Mouse (Mus musculus) heart, embryonic 10.5 days (tissue): ENCODE results near the gene Unc50. TPM values are rescaled to one million over a fixed set of nuclear protein-coding genes. Genes with fewer than 3 reads are reported as not detected.

ENCODE experiments used
- DNase-seq: peaks from one replicate; pipeline ENCODE4 v3.0.0-alpha.2; 2017; ENCODE audit warnings: low spot score
- H3K27ac ChIP-seq: fragments of 300-500 bp; sonication (generic); 2 replicates; pipeline ENCODE4 v1.5.1; 2016; ENCODE audit warnings: mild to moderate bottlenecking
- H3K27me3 ChIP-seq: fragments of 300-500 bp; sonication (generic); 2 replicates; pipeline ENCODE4 v1.6.1; 2016; ENCODE audit warnings: mild to moderate bottlenecking; ENCODE audit not compliant: poor library complexity, insufficient read depth, severe bottlenecking
- H3K36me3 ChIP-seq: fragments of 300-500 bp; sonication (generic); 2 replicates; pipeline ENCODE4 v1.6.1; 2016; ENCODE audit warnings: mild to moderate bottlenecking, moderate library complexity
- H3K4me1 ChIP-seq: fragments of 300-500 bp; sonication (generic); 2 replicates; pipeline ENCODE4 v1.6.1; 2016; ENCODE audit warnings: mild to moderate bottlenecking
- H3K4me3 ChIP-seq: fragments of 300-500 bp; sonication (generic); 2 replicates; pipeline ENCODE4 v1.5.1; 2016; ENCODE audit warnings: mild to moderate bottlenecking, moderate library complexity
- H3K9me3 ChIP-seq: fragments of 300-500 bp; sonication (generic); 2 replicates; pipeline ENCODE4 v1.6.1; 2016; ENCODE audit warnings: mild to moderate bottlenecking, moderate library complexity
- WGBS: fragments of 180-500 bp; shearing (Covaris S2); methylation state at CpG from one replicate; pipeline ENCODE4 v1.1.7; 2016; 5-methylcytosine and 5-hydroxymethylcytosine counted together
- polyA plus RNA-seq: library from polyadenylated mRNA; unstranded; fragments of >200 nt; fragmentation: Nextera tagmentation; extraction: Ambion mirVana; gene quantifications from 2 replicates; pipeline ENCODE4 v1.2.1, GENCODE M21; 2016

The Unc50 gene
- polyA plus RNA-seq = 86.2 and 97.7 TPM in 2 replicates

DNA sequence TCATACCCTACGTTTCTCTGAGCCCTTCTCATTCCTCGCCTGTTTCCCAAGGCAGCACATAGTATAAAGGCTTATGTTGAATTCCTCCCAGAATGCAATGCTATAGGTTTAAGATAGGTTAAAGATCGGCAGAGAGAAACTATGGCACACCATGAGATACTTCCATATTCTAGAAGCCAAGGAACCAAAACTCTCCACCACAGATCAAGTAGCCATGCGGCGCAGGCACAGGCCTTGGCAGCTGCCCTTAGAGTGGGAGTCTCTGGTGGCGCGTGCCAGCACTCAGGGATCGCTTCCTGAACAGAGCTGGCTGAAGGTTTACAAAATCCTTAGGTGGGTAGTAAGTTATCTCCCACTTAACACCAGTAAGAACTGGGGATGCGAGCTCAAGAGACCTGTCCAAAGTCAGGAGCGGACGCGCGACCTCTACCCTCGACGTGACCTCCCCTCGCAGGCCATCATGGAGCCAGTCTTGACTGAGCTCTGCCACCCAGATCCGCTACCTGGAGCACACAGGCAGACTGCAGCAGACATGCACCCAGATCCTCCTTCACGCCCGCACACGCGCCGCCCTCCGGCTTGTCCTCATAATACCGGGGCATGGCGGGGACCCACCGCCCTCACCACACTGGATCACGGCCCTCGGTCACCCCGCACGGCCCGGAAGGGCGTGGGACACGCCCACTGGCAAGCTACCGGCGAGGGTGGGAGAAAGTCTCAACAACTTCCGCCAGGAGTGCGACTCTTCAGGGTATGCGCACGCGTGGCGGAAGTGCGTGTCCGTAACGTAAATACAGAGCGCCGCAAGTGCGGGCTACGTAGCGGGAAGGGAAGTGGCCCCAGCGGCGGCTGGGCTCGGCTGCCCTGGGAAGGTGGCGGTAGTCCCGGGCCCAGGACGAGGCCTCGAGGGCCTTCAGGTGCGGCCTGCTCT is at the start of gene Unc50, which contains the start of gene Coa5:
Gene Unc50, plus strand, starts transcription at position 774 of the 931 bp plus-strand sequence.
Gene Coa5, minus strand, starts transcription at position 738 of the 931 bp plus-strand sequence.
- peaks cover 15% of the 10 kb centered on the region for H3K4me1 ChIP-seq
- WGBS = 3% methylated on average over 57 of the region's 57 CpGs
- no peaks in the 10 kb centered on the region for H3K27me3 ChIP-seq
- peaks cover 59% of the 10 kb centered on the region for H3K36me3 ChIP-seq
- H3K9me3 ChIP-seq = no peaks in the 10 kb centered on the region
- peak within 1 kb of the TSS; percentile 94 for H3K27ac ChIP-seq
- H3K4me3 ChIP-seq = peak within 1 kb of the TSS; percentile 95
- DNase-seq = peak; percentile 98

- 92% methylated on average over 5 of the region's 5 CpGs for WGBS
- no peaks in the 10 kb centered on the region for H3K9me3 ChIP-seq
- no peak for DNase-seq
- H3K4me1 ChIP-seq = peaks cover 33% of the 10 kb centered on the region
- H3K36me3 ChIP-seq = peaks cover 11% of the 10 kb centered on the region
- no peaks in the 10 kb centered on the region for H3K27me3 ChIP-seq
- H3K4me3 ChIP-seq = no peak overlapping the region
- H3K27ac ChIP-seq = no peak overlapping the region
Measured at GRCm38 (mm10) chr1:37380913-37381312, 49.0 kb upstream of the Unc50 start.

DNA sequence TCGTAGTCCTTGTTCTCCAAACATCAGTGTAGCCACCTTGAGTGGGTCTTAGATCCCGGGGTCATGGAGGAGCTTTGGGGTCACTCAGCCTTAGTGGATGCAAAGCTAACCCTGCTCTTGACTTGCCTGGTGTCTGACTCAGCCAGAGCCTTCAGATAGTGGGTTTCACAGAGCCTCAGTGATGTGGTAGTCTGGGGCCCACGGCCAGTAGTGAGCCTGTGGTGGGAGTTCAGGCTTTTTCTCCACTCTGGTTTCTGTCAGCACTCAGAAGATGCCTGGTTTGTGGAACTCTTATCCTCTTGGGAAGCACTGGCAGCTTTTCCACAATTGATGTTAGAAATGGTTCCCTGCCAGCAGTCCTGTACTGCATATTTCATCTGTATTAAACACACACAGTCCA is 45.6 kb upstream of the Unc50 start:
- whole genome bisulfite sequencing = 63% methylated on average over 3 of the region's 3 CpGs
- H3K4me3 ChIP-seq = no peak overlapping the region
- H3K4me1 ChIP-seq = peaks cover 44% of the 10 kb centered on the region
- H3K36me3 ChIP-seq = peaks cover 11% of the 10 kb centered on the region
- H3K9me3 ChIP-seq = no peaks in the 10 kb centered on the region
- H3K27ac ChIP-seq = 0 out of 2 replicates have a peak overlapping the region, but pooled peaks have one; percentile 22
- DNase-seq = no peak
- no peaks in the 10 kb centered on the region for H3K27me3 ChIP-seq

- peaks cover 8% of the 10 kb centered on the region; the same call in 1 of the 2 replicates for H3K36me3 ChIP-seq
- H3K4me1 ChIP-seq = peaks cover 47% of the 10 kb centered on the region
- H3K9me3 ChIP-seq = no peaks in the 10 kb centered on the region
- H3K27ac ChIP-seq = peak overlapping the region; percentile 84
- no peak overlapping the region for H3K4me3 ChIP-seq
- 37% methylated on average over 7 of the region's 7 CpGs for WGBS
- no peaks in the 10 kb centered on the region for H3K27me3 ChIP-seq
- no peak for DNase-seq
Measured at GRCm38 (mm10) chr1:37386448-37386971, 43.4 kb upstream of the Unc50 start.

DNA sequence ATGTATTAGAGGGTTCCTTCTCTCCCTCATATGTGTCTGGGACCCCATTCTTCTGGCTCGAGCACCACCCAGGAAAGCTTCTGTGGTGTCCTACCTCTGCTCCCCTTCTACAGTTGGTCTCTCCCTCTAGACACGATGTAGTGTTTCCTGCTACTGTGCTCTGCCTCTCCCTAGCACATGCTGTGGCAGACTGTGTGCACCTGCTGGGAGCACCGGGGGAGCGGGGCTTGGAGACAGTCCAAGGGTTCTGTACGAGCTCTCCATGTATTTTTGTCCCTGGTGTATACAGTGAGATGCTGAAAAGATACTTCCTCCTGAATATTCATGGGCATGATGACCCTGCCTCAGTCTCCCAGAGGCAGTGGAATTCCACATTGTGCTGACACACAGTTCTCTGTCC is 36.8 kb upstream of the Unc50 start:
- 77% methylated on average over 5 of the region's 5 CpGs for WGBS
- H3K9me3 ChIP-seq = no peaks in the 10 kb centered on the region
- H3K27ac ChIP-seq = no peak overlapping the region
- H3K4me1 ChIP-seq = peaks cover 22% of the 10 kb centered on the region
- peaks cover 21% of the 10 kb centered on the region; the same call in 1 of the 2 replicates for H3K36me3 ChIP-seq
- H3K4me3 ChIP-seq = no peak overlapping the region
- H3K27me3 ChIP-seq = no peaks in the 10 kb centered on the region
- DNase-seq = no peak

GRCm38 (mm10) chr1:37396481-37396880 is 33.5 kb upstream of the Unc50 start:
- H3K27ac ChIP-seq = no peak overlapping the region
- no peaks in the 10 kb centered on the region for H3K27me3 ChIP-seq
- 55% methylated on average over 1 of the region's 1 CpGs for whole genome bisulfite sequencing
- no peak for DNase-seq
- H3K36me3 ChIP-seq = peaks cover 13% of the 10 kb centered on the region; the same call in 1 of the 2 replicates
- H3K4me3 ChIP-seq = no peak overlapping the region
- no peaks in the 10 kb centered on the region for H3K9me3 ChIP-seq
- peaks cover 35% of the 10 kb centered on the region for H3K4me1 ChIP-seq

- no peak for DNase-seq
- Histone ChIP-seq H3K36me3 (peaks cover 4% of the 10 kb centered on the region; the same call in 1 of the 2 replicates), H3K27ac (peak overlapping the region; percentile 71), H3K4me1 (peaks cover 35% of the 10 kb centered on the region), H3K27me3 (no peaks in the 10 kb centered on the region), H3K9me3 (no peaks in the 10 kb centered on the region), H3K4me3 (no peak overlapping the region)
- 41% methylated on average over 3 of the region's 3 CpGs for WGBS
Measured at GRCm38 (mm10) chr1:37398961-37399360, 31.0 kb upstream of the Unc50 start.

DNA sequence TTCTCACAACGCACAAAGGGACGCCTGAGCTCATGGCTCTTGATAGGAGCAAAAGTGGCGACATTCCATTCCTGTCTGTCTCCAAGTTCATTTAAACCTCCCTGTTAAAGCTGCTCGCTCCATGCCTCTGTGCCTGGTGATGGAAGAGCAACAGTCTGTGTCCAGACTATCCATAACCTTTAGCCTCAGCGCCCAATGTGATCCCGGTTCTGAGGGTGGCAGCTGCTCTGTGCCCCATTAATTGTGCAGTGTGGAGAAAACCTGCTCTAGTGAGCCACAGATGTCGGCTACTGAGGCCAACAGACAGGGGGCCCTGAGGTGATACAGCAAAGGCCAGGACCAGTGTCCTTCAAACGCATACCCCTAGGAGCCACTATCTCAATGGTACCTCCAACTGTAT is 30.2 kb upstream of the Unc50 start:
- Histone ChIP-seq H3K36me3 (peaks cover 2% of the 10 kb centered on the region; the same call in 1 of the 2 replicates), H3K9me3 (no peaks in the 10 kb centered on the region), H3K4me3 (0 out of 2 replicates have a peak overlapping the region, but pooled peaks have one; percentile 15), H3K4me1 (peaks cover 35% of the 10 kb centered on the region), H3K27me3 (no peaks in the 10 kb centered on the region), H3K27ac (peak overlapping the region; percentile 71; the same call in 1 of the 2 replicates)
- no peak for DNase-seq
- 44% methylated on average over 8 of the region's 8 CpGs for WGBS

GRCm38 (mm10) chr1:37401687-37402086 is 28.3 kb upstream of the Unc50 start:
- H3K4me1 ChIP-seq = peaks cover 32% of the 10 kb centered on the region
- no peaks in the 10 kb centered on the region for H3K27me3 ChIP-seq
- DNase-seq = no peak
- no peaks in the 10 kb centered on the region for H3K9me3 ChIP-seq
- H3K36me3 ChIP-seq = 0 out of 2 replicates have a peak, but pooled peaks cover 2% of the 10 kb centered on the region
- H3K4me3 ChIP-seq = no peak overlapping the region
- H3K27ac ChIP-seq = no peak overlapping the region
- 50% methylated on average over 4 of the region's 4 CpGs for WGBS

- WGBS = 84% methylated on average over 2 of the region's 2 CpGs
- Histone ChIP-seq H3K9me3 (no peaks in the 10 kb centered on the region), H3K4me3 (no peak overlapping the region), H3K27me3 (no peaks in the 10 kb centered on the region), H3K27ac (no peak overlapping the region), H3K36me3 (0 out of 2 replicates have a peak, but pooled peaks cover 2% of the 10 kb centered on the region), H3K4me1 (no peaks in the 10 kb centered on the region; the same call in 1 of the 2 replicates)
- DNase-seq = no peak
Measured at GRCm38 (mm10) chr1:37405137-37405536, 24.8 kb upstream of the Unc50 start.

DNA sequence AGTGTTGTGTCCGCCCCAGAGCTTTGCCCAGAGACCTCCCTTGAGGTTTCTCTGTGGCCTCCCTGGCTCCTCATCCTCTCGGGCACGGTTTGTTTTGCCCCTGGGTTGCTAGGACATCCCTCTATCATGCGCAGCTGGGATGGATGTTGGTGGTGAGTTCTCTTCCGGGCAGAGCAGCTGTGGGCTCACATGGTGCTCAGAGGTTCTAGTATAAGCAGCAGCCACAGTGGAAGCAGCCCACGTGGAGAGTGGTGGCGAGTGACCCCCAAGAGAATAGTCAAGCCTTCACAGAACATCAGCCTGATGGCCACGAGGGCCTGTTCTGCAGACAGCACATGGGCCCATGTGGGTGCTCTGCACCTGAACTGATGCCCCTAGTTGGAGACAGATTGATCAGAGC is 22.7 kb upstream of the Unc50 start:
- no peaks in the 10 kb centered on the region for H3K27me3 ChIP-seq
- no peak overlapping the region for H3K4me3 ChIP-seq
- WGBS = 87% methylated on average over 8 of the region's 8 CpGs
- H3K9me3 ChIP-seq = no peaks in the 10 kb centered on the region
- H3K27ac ChIP-seq = no peak overlapping the region
- H3K4me1 ChIP-seq = no peaks in the 10 kb centered on the region
- 0 out of 2 replicates have a peak, but pooled peaks cover 2% of the 10 kb centered on the region for H3K36me3 ChIP-seq
- DNase-seq = no peak

- 0 out of 2 replicates have a peak, but pooled peaks cover 2% of the 10 kb centered on the region for H3K36me3 ChIP-seq
- H3K4me3 ChIP-seq = no peak overlapping the region
- no peaks in the 10 kb centered on the region for H3K9me3 ChIP-seq
- no peak for DNase-seq
- WGBS = 84% methylated on average over 8 of the region's 8 CpGs
- H3K4me1 ChIP-seq = no peaks in the 10 kb centered on the region
- no peaks in the 10 kb centered on the region for H3K27me3 ChIP-seq
- no peak overlapping the region for H3K27ac ChIP-seq
Measured at GRCm38 (mm10) chr1:37408059-37408458, 21.9 kb upstream of the Unc50 start.

GRCm38 (mm10) chr1:37408678-37409077 is 21.3 kb upstream of the Unc50 start:
- Histone ChIP-seq H3K4me1 (no peaks in the 10 kb centered on the region), H3K27ac (no peak overlapping the region), H3K36me3 (0 out of 2 replicates have a peak, but pooled peaks cover 2% of the 10 kb centered on the region), H3K27me3 (no peaks in the 10 kb centered on the region), H3K9me3 (no peaks in the 10 kb centered on the region), H3K4me3 (no peak overlapping the region)
- no peak for DNase-seq
- WGBS = 78% methylated on average over 3 of the region's 3 CpGs
